Mouse (Mus musculus) urinary bladder, postnatal 10 days (tissue): ENCODE data around the gene Slc25a21.

Experiments used
- DNase-seq: peaks from one replicate; pipeline ENCODE4 v3.0.0; 2022; ENCODE audit warnings: low spot score

Slc25a21 gene

GRCm38 (mm10) chr12:57184401-57185147, 12.7 kb downstream of the Slc25a21 start:
- no peak for DNase-seq

- no peak for DNase-seq
These were observed 17.6 kb downstream of the Slc25a21 start for GRCm38 (mm10) chr12:57179465-57180188.

GRCm38 (mm10) chr12:57178818-57179217, 18.5 kb downstream of the Slc25a21 start:
- no peak for DNase-seq

- no peak for DNase-seq
These were observed 34.0 kb downstream of the Slc25a21 start for GRCm38 (mm10) chr12:57163294-57163693.

GRCm38 (mm10) chr12:57162840-57163239, 34.4 kb downstream of the Slc25a21 start:
- no peak for DNase-seq

- DNase-seq = no peak
These were observed 37.4 kb downstream of the Slc25a21 start for GRCm38 (mm10) chr12:57159904-57160303.

- DNase-seq = no peak
These were observed 39.0 kb downstream of the Slc25a21 start for GRCm38 (mm10) chr12:57158266-57158665.

- DNase-seq = no peak
These were observed 58.3 kb downstream of the Slc25a21 start for GRCm38 (mm10) chr12:57138937-57139336.

GRCm38 (mm10) chr12:57137809-57138208, 59.5 kb downstream of the Slc25a21 start:
- DNase-seq = no peak

- no peak for DNase-seq
These were observed 78.7 kb downstream of the Slc25a21 start for GRCm38 (mm10) chr12:57118602-57119001.

GRCm38 (mm10) chr12:57115516-57115915, 81.8 kb downstream of the Slc25a21 start:
- DNase-seq = no peak

GRCm38 (mm10) chr12:57109363-57109762, 87.9 kb downstream of the Slc25a21 start:
- DNase-seq = no peak

- DNase-seq = no peak
These were observed 95.0 kb downstream of the Slc25a21 start for GRCm38 (mm10) chr12:57102322-57102721.

GRCm38 (mm10) chr12:57100549-57100948, 96.7 kb downstream of the Slc25a21 start:
- no peak for DNase-seq

- no peak for DNase-seq
These were observed 98.2 kb downstream of the Slc25a21 start for GRCm38 (mm10) chr12:57099066-57099465.

- DNase-seq = no peak
These were observed 98.9 kb downstream of the Slc25a21 start for GRCm38 (mm10) chr12:57098371-57098770.

GRCm38 (mm10) chr12:57093107-57093506, 104.2 kb downstream of the Slc25a21 start:
- no peak for DNase-seq

GRCm38 (mm10) chr12:57084519-57084918, 112.8 kb downstream of the Slc25a21 start:
- no peak for DNase-seq

GRCm38 (mm10) chr12:57083533-57083932, 113.7 kb downstream of the Slc25a21 start:
- no peak for DNase-seq

- DNase-seq = no peak
These were observed 120.7 kb downstream of the Slc25a21 start for GRCm38 (mm10) chr12:57076606-57077005.

- DNase-seq = no peak
These were observed 124.7 kb downstream of the Slc25a21 start for GRCm38 (mm10) chr12:57072616-57073015.

- no peak for DNase-seq
These were observed 128.7 kb downstream of the Slc25a21 start for GRCm38 (mm10) chr12:57068607-57069006.

- DNase-seq = no peak
These were observed 177.5 kb downstream of the Slc25a21 start for GRCm38 (mm10) chr12:57019737-57020136.
